Mouse (Mus musculus) cerebellum, postnatal 10 days (tissue): ENCODE measurements at regions not wholly inside any gene's neighbourhood (a gene's known extent, or its start where the extent isn't known, plus 50 kb on each side); places are given as distances from the start of the nearest gene placed in this dataset.

Source experiments
- DNase-seq, 2 experiments: peaks; one replicate each; pipeline ENCODE4 v3.0.0; 2021; ENCODE audit warnings: mixed read lengths in 2 of 2

DNA sequence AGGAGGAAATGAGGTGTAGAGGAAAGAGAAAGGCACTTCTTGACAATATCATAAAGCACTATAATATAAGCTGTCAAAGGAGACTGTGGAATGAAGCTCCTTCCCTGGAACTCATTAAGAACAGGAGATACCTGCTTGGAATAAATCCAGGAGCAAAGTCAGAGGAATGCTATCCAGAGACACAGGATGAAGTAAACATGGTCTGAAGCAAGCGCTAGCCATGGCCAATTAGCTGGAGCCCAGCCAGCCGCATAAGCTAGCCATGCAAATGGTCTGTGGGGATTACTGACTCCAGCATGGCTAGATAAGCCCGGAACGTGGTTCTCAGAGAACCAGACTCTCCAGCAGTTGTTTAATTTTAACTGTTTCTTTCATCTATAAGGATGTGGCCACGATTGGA lies 54.9 kb upstream of the Gpc3 start:
- peak; percentile 14 to 49 for DNase-seq

DNA sequence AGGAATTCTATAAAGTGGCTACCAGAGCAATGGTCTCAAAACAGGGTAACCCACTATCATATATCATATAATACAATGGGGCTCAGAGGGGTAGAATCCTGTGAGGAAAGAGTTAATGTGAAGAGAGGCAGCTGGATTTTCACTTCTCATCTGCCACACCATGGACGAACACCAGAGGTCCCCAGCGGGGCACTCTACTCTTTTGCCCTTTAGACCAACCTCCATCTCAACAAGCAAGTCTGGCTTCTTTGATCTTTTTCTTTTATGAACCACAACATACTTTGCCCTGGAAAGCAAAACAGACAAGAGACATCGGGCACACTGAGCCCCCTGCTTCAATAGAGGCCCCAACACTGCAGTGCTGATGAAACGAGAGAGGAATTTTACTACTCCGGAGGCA lies 65.3 kb upstream of the Gpc3 start:
- DNase-seq = peak; percentile 5 to 8

DNA sequence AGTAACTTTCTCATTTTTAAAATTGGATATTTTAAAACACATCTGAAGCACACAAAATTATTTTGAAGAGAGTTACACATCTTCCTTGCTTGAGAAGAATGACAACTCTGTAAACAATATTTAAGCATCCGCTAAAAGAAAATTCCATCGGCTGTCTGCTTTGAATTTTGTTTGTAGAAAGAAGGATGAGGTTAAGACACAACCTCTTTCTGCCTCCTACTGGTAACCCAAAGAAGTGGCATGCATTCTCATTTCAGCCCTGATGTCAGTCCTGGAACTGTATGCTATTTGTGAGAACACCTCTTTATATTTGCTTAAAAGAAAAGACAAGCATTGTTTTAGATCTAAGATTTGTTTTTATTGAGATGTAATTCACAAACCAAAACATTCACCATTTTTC lies 80.6 kb upstream of the Gpc3 start:
- peak in 1 of 2 experiments; percentile 1 for DNase-seq

DNA sequence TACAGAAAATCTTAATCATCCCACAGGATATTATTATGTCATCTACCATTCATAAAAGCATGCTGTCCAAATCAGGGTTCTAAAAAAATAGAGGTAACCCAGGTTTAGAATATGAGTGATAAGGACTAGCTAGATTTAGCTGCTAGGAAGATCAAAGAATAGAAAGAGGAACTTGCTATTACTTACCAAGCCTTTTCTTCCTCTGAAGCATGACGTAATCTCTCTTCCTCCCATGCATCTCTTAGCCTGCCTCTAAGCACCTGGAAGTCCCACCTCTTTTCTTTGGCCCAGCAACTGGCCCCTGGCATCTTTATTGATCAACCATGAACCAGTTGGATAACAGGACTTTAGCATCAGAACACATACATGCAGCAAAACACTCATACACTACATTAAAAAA lies 85.9 kb upstream of the Gpc3 start:
- DNase-seq = no peak

DNA sequence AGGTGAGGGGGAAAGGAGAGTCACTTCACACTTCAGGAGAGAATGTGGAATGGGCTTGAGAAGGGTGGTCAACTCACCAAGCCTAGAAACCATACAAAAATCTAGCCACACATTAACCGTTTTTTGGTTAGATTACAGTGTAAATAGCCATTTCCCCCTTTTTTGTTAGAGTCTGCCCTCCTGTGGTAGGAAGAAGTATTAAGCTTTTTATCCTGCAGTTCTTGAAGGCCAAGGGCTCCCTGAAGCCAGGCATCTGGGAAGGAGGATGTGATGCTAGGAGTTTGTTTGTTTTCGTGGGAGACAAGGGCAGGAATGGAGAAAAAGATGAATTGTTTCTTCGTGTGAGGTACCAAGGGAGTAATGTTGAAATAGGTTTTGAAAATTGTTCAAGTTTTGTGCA lies 73.5 kb upstream of the Ccdc160 start:
- DNase-seq = peak; percentile 27 to 33

DNA sequence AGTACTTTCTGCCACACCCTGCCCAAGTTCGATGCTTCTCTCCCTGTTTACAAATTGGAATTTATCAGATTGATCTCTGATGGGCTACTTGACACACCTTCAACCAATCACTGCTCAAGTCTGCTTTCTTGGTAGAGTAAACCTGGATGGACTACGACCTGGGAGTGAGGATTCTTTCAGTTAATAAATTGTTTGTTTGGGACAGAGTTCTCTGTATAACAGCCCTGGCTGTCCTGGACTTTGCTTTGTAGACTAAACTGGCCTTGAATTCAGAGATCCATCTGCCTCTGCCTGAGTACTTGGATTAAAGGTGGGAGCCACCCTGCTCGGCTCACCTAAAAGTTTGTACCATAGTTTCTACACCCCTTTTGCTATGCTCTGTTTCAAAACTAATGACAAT lies 52.9 kb upstream of the Ccdc160 start:
- DNase-seq = no peak
